Mouse (Mus musculus): Measurements from ENCODE around the gene Plekhg6.

Plekhg6 gene

DNA sequence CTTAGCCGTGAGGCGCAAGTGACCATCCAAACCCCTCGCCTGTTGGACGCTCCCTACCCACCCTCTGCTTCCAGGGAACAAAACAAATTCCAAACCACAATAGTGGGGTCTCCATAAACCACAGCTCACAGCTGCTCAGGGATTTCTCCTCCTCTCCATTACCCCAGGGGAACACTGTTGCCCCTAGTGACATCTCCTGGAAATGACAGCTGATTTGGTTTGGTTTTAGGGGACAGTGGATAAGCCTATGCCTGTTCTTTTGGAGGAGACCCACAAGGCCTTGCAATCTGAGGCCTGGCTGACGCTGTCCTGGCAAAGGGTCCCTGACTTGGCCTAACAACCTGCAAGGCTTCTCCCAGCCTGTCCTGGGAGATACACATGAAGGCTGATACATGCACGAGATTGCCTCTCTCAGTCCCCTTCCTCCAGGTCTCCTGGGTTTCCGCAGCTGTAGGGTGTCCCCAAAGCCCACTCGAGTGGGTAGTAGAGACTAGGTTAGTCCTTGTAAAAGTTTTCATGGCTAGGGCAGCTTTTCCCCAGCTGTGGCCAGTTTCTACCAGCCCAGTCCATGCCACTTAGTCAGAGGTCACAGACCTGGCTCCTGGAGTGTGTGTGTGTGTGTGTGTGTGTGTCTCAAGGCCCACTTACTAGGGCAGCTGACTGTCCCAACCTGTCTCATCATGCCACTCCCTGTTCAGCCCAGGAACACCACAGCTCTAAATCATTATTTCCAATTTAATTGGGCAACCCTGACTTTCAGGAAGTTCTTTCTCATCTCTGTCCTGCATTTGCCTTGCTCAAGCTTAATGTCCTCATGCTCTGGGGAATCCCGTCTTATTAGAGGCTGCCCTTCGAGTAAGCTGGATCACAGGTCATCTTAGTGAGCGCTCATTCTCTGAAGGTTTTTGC is 4.7 kb upstream of the Plekhg6 start:
- DNase-seq (ENCODE audit: low read depth, low spot score), result no peak

GRCm38 (mm10) chr6:125382024-125382423 is 1.4 kb upstream of the Plekhg6 start:
- DNase-seq (ENCODE audit: low read depth, low spot score), result no peak

GRCm38 (mm10) chr6:125379781-125380180 is 812 bp downstream of the Plekhg6 start:
- DNase-seq (ENCODE audit: low read depth, low spot score), result no peak

GRCm38 (mm10) chr6:125378621-125379020 is 2.0 kb downstream of the Plekhg6 start:
- no peak for DNase-seq (ENCODE audit: low read depth, low spot score)

DNA sequence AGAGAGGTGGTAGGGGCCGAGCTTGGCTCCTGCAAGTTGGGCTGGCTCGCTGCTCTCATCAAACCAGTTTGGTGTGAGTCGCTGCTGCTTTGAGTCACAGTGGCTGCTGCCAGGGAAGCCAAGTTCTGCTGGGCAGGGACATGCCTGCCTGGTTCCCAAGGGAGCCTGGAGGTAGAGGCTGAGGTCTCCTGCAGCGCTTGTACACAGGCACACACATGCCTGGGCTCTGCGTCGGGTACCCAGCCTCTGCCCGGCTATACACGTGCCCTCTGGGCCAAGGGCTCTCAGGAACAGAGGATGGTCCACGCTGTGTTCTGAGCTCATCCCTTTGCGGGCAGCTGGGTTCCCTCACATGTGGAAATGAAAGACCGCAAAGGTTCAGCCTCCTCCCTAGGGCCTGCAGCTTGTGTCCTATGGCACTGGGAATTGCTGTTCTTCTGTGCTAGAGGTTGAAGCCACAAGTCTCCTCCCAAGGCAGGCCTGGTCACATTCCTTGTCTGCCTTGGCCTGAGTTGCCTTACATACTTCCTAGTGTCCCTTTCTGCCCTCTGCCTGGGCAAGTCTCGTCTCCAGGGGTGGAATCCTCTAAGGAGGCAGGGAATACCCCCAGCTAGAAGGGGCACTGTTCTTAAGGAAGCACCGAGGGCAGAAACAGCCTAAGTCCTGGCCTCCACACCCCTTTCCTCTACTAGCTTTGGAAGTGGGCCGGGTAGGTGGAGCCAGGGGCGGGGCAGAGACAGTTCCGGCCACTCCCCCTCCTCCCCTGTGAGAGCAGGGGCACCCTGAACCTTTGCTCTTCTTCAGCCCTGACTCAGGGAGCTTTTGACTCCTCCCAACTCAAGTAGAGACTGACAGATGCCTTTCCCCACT is 2.8 kb downstream of the Plekhg6 start:
- DNase-seq (ENCODE audit: low read depth, low spot score), result no peak

- DNase-seq (ENCODE audit: low read depth, low spot score), result no peak
These were observed 3.6 kb downstream of the Plekhg6 start for GRCm38 (mm10) chr6:125377042-125377441.

- DNase-seq (ENCODE audit: low read depth, low spot score), result no peak
These were observed 12.7 kb downstream of the Plekhg6 start for GRCm38 (mm10) chr6:125367758-125368371.

DNA sequence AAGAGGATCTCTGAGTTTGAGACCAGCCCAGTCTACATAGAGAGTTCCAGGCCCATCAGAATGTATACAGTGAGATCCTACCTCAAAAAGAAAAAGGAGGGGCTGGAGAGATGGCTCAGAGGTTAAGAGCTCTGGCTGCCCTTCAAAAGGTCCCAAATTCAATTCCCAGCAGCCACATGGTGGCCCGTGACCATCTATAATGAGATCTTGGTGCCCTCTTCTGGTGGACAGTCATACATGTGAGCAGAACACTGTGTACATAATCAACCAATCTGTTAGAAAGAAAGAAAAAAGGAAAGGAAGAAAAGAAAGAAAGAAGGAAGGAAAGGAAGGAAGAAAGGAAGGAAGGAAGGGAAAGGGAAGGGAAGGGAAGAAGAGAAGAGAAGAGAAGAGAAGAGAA is 14.5 kb downstream of the Plekhg6 start:
- DNase-seq (ENCODE audit: low read depth, low spot score), result no peak

- no peak for DNase-seq (ENCODE audit: low read depth, low spot score)
These were observed 15.1 kb downstream of the Plekhg6 start for GRCm38 (mm10) chr6:125365522-125365921.

DNA sequence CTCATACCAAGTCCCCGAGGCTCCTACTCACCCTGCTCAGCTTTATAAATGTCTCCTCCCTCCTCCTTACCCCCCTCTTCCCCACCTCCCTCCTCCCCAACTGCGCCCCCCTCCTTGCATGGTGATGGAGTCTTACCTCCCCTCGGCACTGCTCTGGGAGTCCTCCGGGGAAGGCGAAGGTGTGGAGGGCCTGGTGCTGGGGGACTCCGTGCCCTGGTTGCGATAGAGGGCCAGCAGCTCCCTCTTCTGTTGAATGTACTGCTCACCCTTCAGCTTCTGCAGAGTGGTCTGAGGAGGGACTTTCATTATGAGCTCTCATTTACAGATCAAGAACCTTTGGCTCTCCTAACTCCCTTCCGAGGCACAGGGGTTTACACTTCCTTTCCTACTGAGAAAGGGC is 16.1 kb downstream of the Plekhg6 start:
- DNase-seq (ENCODE audit: low read depth, low spot score), result no peak

- no peak for DNase-seq (ENCODE audit: low read depth, low spot score)
These were observed 16.9 kb downstream of the Plekhg6 start for GRCm38 (mm10) chr6:125363451-125364242.

DNA sequence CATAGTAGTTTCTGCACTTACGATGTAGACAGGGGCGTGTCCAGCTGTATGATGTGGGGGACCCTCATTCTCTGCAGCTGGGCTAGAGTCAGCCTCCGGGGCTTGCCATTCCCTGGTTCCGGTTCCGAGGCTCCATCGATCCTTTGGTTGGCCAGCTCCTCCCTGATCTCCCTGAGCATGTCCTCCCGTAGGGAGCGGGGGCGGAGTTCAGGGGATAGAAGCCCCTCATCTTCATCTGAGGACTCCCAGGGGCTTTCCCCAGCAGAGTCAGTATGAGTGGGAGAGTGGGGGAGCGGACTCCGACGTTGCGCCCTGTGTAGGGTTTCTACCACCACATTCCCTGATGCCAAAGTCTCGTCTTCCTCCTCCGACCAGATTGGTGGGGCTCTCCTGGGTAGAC is 17.6 kb downstream of the Plekhg6 start:
- no peak for DNase-seq (ENCODE audit: low read depth, low spot score)

DNA sequence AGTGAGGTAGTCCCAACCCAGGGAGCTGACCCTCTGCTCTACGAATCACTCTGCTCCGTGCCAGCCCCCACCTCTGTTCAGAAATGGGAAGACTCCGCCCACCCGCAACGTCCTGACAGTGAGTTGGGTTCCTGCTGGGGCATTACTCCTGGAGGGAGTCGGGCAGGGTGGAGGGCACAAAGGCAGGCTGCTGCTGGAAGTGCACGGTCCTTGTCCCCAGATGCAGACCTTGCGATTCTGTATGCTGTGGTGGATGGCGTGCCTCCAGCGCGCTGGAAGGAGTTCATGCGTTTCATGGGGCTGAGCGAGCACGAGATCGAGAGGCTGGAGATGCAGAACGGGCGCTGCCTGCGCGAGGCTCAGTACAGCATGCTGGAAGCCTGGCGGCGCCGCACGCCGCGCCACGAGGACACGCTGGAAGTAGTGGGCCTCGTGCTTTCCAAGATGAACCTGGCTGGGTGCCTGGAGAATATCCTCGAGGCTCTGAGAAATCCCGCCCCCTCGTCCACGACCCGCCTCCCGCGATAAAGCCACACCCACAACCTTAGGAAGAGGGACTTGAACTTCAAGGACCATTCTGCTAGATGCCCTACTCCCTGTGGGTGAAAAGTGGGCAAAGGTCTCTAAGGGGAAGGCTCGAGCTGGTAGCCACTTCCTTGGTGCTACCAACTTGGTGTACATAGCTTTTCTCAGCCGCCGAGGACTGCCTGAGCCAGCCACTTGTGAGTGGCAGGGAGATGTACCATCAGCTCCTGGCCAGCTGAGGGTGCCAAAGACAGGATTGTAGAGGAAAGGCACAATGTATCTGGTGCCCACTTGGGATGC is 18.9 kb downstream of the Plekhg6 start:
- DNase-seq (ENCODE audit: low read depth, low spot score), result no peak

- DNase-seq (ENCODE audit: low read depth, low spot score), result no peak
These were observed 19.7 kb downstream of the Plekhg6 start for GRCm38 (mm10) chr6:125360846-125361245.

DNA sequence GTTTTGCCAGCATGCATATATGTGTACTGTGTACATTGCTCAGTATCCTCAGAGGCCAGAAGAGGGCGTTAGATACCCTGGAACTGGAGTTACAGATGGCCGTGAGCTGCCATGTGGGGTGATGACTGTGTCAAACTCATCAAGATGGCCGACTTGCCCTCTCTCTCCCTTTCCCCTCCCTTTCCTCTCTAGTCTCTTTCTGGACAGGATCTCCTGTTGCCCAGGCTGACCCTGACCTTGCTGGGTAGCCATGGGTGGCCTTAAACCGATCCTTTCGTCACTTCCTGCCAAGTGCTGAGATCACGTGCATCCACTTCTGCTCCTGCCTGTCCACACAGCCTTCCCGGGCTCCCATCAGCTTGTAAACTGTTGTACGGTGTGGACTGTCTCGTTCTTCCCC is 20.6 kb downstream of the Plekhg6 start:
- DNase-seq (ENCODE audit: low read depth, low spot score), result no peak

DNA sequence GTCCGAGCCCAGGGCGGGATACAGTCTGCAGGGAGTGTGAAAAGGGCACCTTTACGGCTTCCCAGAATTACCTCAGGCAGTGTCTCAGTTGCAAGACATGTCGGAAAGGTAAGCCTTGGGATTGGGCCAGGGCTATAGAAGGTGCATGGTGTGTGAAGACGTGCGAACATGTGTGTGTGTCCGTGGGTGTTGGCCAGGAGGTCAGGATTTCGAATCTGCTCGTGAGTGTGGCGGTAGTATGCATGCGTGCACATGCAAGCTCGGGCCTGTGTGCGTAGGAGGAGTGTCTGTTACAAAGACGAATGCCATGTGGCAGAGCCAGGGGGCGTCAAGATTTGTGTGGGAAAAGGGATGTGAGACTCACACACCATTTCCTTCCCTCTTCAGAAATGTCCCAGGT is 23.3 kb downstream of the Plekhg6 start:
- no peak for DNase-seq (ENCODE audit: low read depth, low spot score)

DNA sequence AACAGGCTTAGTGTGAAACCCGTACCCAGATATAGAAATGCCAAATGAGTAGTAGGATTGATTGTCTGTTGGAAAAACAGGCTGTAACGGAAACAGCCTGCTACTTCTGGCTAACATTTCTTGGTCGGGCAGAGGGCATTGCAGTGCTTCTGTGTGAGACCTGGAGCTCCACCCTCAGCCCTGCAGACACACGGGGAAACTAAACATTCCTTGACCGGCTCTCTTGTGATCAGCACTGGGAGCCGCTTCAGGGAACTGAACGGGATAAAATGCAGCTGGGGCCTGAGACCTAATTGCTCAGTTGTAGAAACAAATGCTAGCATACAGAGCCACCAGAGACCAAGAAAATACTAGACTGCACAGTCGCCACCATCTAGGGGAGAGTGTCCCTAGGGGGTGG is 24.3 kb downstream of the Plekhg6 start:
- no peak for DNase-seq (ENCODE audit: low read depth, low spot score)

- DNase-seq (ENCODE audit: low read depth, low spot score), result no peak
These were observed 25.3 kb downstream of the Plekhg6 start for GRCm38 (mm10) chr6:125355197-125355741.

DNA sequence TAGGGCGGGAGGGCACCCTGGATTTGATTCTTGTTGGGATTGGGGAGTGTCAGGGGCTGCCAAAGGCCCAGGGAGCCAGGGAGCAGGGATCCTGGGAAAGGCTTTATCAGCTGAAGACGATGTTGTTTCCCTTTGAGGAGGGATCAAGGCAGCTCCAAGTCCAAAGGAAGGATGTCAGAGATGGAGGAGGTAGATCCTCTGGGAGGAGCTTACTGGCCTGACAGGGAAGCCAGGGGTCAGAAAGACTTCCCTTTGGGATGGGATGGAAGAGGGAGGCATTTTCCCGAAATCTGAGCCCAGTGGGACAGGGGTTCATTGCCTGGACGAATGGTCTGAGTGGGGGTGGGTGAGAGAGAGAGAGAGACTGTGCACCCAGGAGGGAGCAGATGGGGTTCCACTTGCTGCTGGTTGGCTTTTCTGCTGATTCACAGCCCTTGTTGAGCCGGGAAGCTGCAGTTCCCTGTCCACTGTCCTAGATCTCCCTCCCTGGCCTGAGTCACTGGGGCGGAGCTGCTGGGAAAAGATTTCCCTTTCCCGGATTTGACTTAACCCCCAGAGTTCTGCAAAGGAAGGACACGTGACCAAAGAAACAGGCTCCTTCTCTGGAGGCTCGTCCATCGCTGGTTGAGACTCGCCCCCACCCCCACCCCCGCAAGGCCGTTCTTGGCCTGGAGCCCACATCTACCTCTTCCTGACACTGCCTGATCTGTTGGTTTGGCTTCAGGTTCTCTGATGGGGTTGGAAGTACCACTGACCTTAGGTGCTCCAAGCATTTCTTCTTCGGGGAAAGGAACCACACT is 26.0 kb downstream of the Plekhg6 start:
- DNase-seq (ENCODE audit: low read depth, low spot score), result no peak

Data from c-Kit-negative CD71-positive TER-119-positive erythroid progenitor cells, embryonic 14.5 days (primary cell).